Mouse (Mus musculus) megakaryocyte, embryonic 14.5 days (primary cell): ENCODE data around the gene Dlx6.

Experiments used
- FLI1 ChIP-seq: IDR thresholded peaks from 2 replicates; pipeline ENCODE4 v1.6.1; 2012; ENCODE audit warnings: low read length, inconsistent platforms, mixed read lengths
- GATA1 ChIP-seq: IDR thresholded peaks from 3 replicates; pipeline ENCODE4 v1.6.1; 2012; ENCODE audit warnings: mixed read lengths, low read length, inconsistent platforms, borderline replicate concordance

- TF ChIP-seq GATA1 = no peak
- TF ChIP-seq FLI1 = no peak
Measured at GRCm38 (mm10) chr6:6877981-6878840, 15.1 kb downstream of the Dlx6 start.
